Mouse (Mus musculus): ENCODE results near the gene Myo3b. TPM values are rescaled to one million over a fixed set of nuclear protein-coding genes. Genes with fewer than 3 reads are reported as not detected.
"Not testable (repeated sequence)": the region's sequence is repeated elsewhere in the genome, so short reads cannot be mapped to it uniquely, and the experiment has no call there.

The Myo3b gene
- polyA plus RNA-seq (2015; fragmentation: Nextera tagmentation; extraction: Ambion mirVana): 0.69 and 0.78 TPM in 2 replicates

- no peak for ATAC-seq (ENCODE audit: low FRiP score, low TSS enrichment)
- H3K9ac ChIP-seq (replicated peaks; ENCODE audit: low read length): no peak within 1 kb of the TSS
- H3K9me3 ChIP-seq (ENCODE audit: low read length): no peaks in the 10 kb centered on the region
- 36% methylated on average over 7 of the region's 7 CpGs for WGBS
- no peaks in the 10 kb centered on the region for H3K36me3 ChIP-seq (ENCODE audit: insufficient read depth, low read length)
- H3K27me3 ChIP-seq (ENCODE audit: insufficient read depth, low read length): no peaks in the 10 kb centered on the region
- no peaks in the 10 kb centered on the region for H3K4me1 ChIP-seq (ENCODE audit: insufficient read depth, low read length)
- H3K4me2 ChIP-seq (replicated peaks; ENCODE audit: low read depth, low read length): no peak within 1 kb of the TSS
- H3K4me3 ChIP-seq (ENCODE audit: low read length): no peak within 1 kb of the TSS
- H3K27ac ChIP-seq (ENCODE audit: low read length): no peak within 1 kb of the TSS
Measured at GRCm38 (mm10) chr2:70038752-70039151, at the start of gene Myo3b. Gene Myo3b (plus strand): TSS chr2:70039126.

DNA sequence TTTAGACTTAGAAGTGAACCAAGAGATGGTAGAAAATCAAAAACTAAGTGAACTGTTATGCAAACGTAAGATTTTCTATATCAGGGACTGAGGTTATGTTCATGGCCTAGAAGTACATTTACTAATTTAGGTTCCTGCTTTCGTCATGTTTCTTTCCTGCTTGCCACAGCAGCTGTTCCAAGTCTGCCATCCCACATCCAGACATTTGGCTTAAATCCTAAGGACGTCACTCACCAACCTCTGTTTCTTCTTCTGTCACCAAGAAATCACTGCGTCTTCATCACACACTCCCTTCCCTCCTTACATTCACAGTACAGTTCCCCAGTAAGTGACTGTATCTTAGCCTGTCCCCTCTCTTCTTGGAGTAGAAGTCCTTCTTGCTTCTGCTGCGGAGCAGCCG lies 49.7 kb upstream of the Myo3b start:
- Histone ChIP-seq H3K9me3 (ENCODE audit: low read length) (no peaks in the 10 kb centered on the region), H3K36me3 (ENCODE audit: insufficient read depth, low read length) (peaks cover 30% of the 10 kb centered on the region), H3K27me3 (ENCODE audit: insufficient read depth, low read length) (no peaks in the 10 kb centered on the region), H3K4me1 (ENCODE audit: insufficient read depth, low read length) (no peaks in the 10 kb centered on the region), H3K9ac (replicated peaks; ENCODE audit: low read length) (no peak overlapping the region), H3K27ac (ENCODE audit: low read length) (no peak overlapping the region), H3K4me3 (ENCODE audit: low read length) (no peak overlapping the region), H3K4me2 (replicated peaks; ENCODE audit: low read depth, low read length) (no peak overlapping the region)
- ATAC-seq (ENCODE audit: low FRiP score, low TSS enrichment): no peak
- 92% methylated on average over 6 of the region's 6 CpGs for WGBS

GRCm38 (mm10) chr2:69990647-69991046 lies 48.3 kb upstream of the Myo3b start:
- 68% methylated on average over 2 of the region's 2 CpGs for WGBS

DNA sequence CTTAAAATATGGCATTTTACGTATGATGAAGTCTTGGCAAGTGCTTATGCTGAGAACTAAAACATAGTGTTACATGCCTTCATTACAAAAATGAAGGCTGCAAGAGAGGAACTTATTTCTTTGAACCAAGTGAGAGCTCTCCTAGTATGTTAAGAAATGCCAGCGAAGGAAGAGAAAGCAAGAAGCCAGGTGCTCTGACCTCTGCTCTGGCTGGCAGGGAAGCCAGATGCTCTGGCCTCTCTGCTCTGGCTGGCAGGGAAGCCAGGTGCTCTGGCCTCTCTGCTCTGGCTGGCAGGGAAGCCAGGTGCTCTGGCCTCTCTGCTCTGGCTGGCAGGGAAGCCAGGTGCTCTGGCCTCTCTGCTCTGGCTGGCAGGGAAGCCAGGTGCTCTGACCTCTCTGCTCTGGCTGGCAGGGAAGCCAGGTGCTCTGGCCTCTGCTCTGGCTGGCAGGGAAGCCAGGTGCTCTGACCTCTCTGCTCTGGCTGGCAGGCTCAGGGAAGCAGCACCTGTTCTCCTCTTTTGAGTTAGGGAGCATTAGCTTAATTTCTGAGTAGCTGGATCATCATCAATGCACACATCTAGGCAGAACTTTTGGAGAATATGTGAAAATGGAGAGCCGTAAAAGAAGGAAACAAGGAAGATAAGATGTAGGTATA lies 44.7 kb upstream of the Myo3b start:
- H3K36me3 ChIP-seq (ENCODE audit: insufficient read depth, low read length): peaks cover 43% of the 10 kb centered on the region
- not testable (repeated sequence) for H3K27ac ChIP-seq (ENCODE audit: low read length); H3K4me3 ChIP-seq (ENCODE audit: low read length); H3K4me2 ChIP-seq (replicated peaks; ENCODE audit: low read depth, low read length); ATAC-seq (ENCODE audit: low FRiP score, low TSS enrichment); H3K4me1 ChIP-seq (ENCODE audit: insufficient read depth, low read length); H3K9me3 ChIP-seq (ENCODE audit: low read length); H3K27me3 ChIP-seq (ENCODE audit: insufficient read depth, low read length); H3K9ac ChIP-seq (replicated peaks; ENCODE audit: low read length)
- 89% methylated on average over 3 of the region's 3 CpGs for WGBS

More at GRCm38 (mm10) chr2:69990647-69991046, 48.3 kb upstream of the Myo3b start:
- Histone ChIP-seq H3K4me2 (replicated peaks; ENCODE audit: low read depth, low read length) (no peak overlapping the region), H3K27ac (ENCODE audit: low read length) (no peak overlapping the region), H3K9me3 (ENCODE audit: low read length) (no peaks in the 10 kb centered on the region), H3K4me3 (ENCODE audit: low read length) (no peak overlapping the region), H3K27me3 (ENCODE audit: insufficient read depth, low read length) (no peaks in the 10 kb centered on the region), H3K9ac (replicated peaks; ENCODE audit: low read length) (no peak overlapping the region), H3K4me1 (ENCODE audit: insufficient read depth, low read length) (no peaks in the 10 kb centered on the region), H3K36me3 (ENCODE audit: insufficient read depth, low read length) (peaks cover 35% of the 10 kb centered on the region)
- no peak for ATAC-seq (ENCODE audit: low FRiP score, low TSS enrichment)

DNA sequence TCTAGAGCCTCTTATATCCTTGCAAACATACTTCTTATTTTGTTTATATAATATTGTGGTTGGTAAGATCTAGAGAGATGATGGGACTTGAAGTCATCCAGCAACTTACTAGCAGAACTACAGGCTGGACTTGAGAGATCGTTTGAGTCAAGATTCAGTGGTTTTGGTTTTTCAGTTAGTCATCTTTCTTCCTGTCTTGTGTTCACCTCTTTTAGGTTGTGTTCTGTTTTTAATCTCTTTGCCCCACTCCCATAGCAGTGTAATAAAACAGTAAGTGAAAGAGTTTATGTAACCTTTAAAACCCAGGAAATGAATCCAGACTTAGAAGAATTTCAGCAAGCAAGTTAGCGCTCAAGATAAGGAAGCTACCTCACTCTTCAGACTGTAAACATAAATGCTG lies 44.1 kb upstream of the Myo3b start:
- H3K36me3 ChIP-seq (ENCODE audit: insufficient read depth, low read length): peaks cover 38% of the 10 kb centered on the region
- H3K4me1 ChIP-seq (ENCODE audit: insufficient read depth, low read length): no peaks in the 10 kb centered on the region
- no peak overlapping the region for H3K4me3 ChIP-seq (ENCODE audit: low read length)
- no peak overlapping the region for H3K9ac ChIP-seq (replicated peaks; ENCODE audit: low read length)
- H3K27me3 ChIP-seq (ENCODE audit: insufficient read depth, low read length): no peaks in the 10 kb centered on the region
- 73% methylated on average over 2 of the region's 2 CpGs for WGBS
- no peaks in the 10 kb centered on the region for H3K9me3 ChIP-seq (ENCODE audit: low read length)
- H3K4me2 ChIP-seq (replicated peaks; ENCODE audit: low read depth, low read length): no peak overlapping the region
- no peak overlapping the region for H3K27ac ChIP-seq (ENCODE audit: low read length)
- no peak for ATAC-seq (ENCODE audit: low FRiP score, low TSS enrichment)

DNA sequence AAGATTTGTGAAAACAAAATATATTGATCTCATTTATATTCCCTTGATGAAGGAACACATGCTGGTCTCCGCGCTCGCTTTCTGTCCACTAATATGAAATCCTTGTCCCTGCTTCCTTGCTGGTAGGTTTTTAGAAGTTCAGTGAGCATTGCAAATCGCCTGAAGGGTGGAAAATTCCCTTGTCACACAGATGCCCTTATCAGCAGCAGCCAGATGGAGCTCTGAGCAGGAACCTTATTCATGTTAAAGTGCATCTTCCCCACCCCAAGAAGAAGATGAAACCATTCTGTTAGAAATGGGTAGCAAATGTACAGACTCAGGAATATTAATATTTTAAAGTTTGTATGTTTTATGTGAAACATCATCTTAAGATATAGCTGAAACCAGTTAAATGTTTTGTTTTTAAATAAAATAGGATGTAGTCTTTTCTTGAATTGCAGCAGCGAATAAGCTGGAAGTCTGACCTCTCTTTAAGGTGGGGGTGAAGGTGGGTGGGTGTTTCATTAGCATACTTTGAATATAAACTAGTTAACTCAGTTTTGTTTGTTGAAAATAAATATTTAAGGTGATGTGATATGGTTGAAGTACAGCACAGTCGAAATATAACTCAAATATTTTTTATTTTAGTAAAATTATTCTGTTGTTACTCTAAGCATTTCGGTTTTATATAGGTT lies 39.7 kb upstream of the Myo3b start:
- no peak overlapping the region for H3K27ac ChIP-seq (ENCODE audit: low read length)
- no peaks in the 10 kb centered on the region for H3K9me3 ChIP-seq (ENCODE audit: low read length)
- H3K27me3 ChIP-seq (ENCODE audit: insufficient read depth, low read length): no peaks in the 10 kb centered on the region
- H3K36me3 ChIP-seq (ENCODE audit: insufficient read depth, low read length): peaks cover 35% of the 10 kb centered on the region
- WGBS: 94% methylated on average over 7 of the region's 7 CpGs
- no peak overlapping the region for H3K9ac ChIP-seq (replicated peaks; ENCODE audit: low read length)
- H3K4me2 ChIP-seq (replicated peaks; ENCODE audit: low read depth, low read length): no peak overlapping the region
- no peak overlapping the region for H3K4me3 ChIP-seq (ENCODE audit: low read length)
- no peaks in the 10 kb centered on the region for H3K4me1 ChIP-seq (ENCODE audit: insufficient read depth, low read length)
- ATAC-seq (ENCODE audit: low FRiP score, low TSS enrichment): no peak

DNA sequence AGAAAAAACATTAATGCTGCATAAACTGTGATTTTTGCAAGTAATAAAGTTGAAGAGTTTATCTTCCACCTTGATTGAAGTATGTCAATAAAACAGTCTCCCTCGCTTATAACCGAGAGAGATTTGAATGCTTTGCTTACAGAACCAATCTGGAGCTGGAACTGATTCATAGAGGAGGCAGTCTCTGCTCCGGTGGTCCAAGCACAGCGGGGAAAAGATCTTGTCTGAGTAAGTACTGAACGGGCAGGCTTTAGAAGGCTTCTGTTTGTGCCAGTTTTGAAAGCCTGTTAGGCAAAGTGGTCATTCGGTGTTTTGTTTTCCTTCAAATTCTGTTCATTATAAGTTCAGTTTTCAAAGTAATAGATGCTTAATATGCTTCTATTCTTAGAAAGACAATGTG lies 38.6 kb upstream of the Myo3b start:
- H3K4me1 ChIP-seq (ENCODE audit: insufficient read depth, low read length): no peaks in the 10 kb centered on the region
- WGBS: 89% methylated on average over 6 of the region's 6 CpGs
- H3K4me2 ChIP-seq (replicated peaks; ENCODE audit: low read depth, low read length): no peak overlapping the region
- no peak overlapping the region for H3K9ac ChIP-seq (replicated peaks; ENCODE audit: low read length)
- peaks cover 34% of the 10 kb centered on the region for H3K36me3 ChIP-seq (ENCODE audit: insufficient read depth, low read length)
- H3K9me3 ChIP-seq (ENCODE audit: low read length): no peaks in the 10 kb centered on the region
- H3K27me3 ChIP-seq (ENCODE audit: insufficient read depth, low read length): no peaks in the 10 kb centered on the region
- no peak for ATAC-seq (ENCODE audit: low FRiP score, low TSS enrichment)
- no peak overlapping the region for H3K4me3 ChIP-seq (ENCODE audit: low read length)
- H3K27ac ChIP-seq (ENCODE audit: low read length): no peak overlapping the region

- Histone ChIP-seq H3K27ac (ENCODE audit: low read length) (no peak overlapping the region), H3K36me3 (ENCODE audit: insufficient read depth, low read length) (peaks cover 23% of the 10 kb centered on the region), H3K4me1 (ENCODE audit: insufficient read depth, low read length) (no peaks in the 10 kb centered on the region), H3K4me3 (ENCODE audit: low read length) (no peak overlapping the region), H3K9me3 (ENCODE audit: low read length) (no peaks in the 10 kb centered on the region), H3K4me2 (replicated peaks; ENCODE audit: low read depth, low read length) (no peak overlapping the region), H3K27me3 (ENCODE audit: insufficient read depth, low read length) (no peaks in the 10 kb centered on the region), H3K9ac (replicated peaks; ENCODE audit: low read length) (no peak overlapping the region)
- ATAC-seq (ENCODE audit: low FRiP score, low TSS enrichment): no peak
- 85% methylated on average over 2 of the region's 2 CpGs for WGBS
Measured at GRCm38 (mm10) chr2:70006492-70006891, 32.4 kb upstream of the Myo3b start.

GRCm38 (mm10) chr2:70012941-70013340 lies 26.0 kb upstream of the Myo3b start:
- H3K36me3 ChIP-seq (ENCODE audit: insufficient read depth, low read length): peaks cover 27% of the 10 kb centered on the region
- no peak overlapping the region for H3K9ac ChIP-seq (replicated peaks; ENCODE audit: low read length)
- no peak overlapping the region for H3K4me3 ChIP-seq (ENCODE audit: low read length)
- ATAC-seq (ENCODE audit: low FRiP score, low TSS enrichment): no peak
- H3K27ac ChIP-seq (ENCODE audit: low read length): no peak overlapping the region
- no peaks in the 10 kb centered on the region for H3K27me3 ChIP-seq (ENCODE audit: insufficient read depth, low read length)
- WGBS: 91% methylated on average over 8 of the region's 8 CpGs
- H3K4me1 ChIP-seq (ENCODE audit: insufficient read depth, low read length): no peaks in the 10 kb centered on the region
- no peak overlapping the region for H3K4me2 ChIP-seq (replicated peaks; ENCODE audit: low read depth, low read length)
- H3K9me3 ChIP-seq (ENCODE audit: low read length): no peaks in the 10 kb centered on the region

GRCm38 (mm10) chr2:70018236-70018635 lies 20.7 kb upstream of the Myo3b start:
- no peaks in the 10 kb centered on the region for H3K27me3 ChIP-seq (ENCODE audit: insufficient read depth, low read length)
- H3K36me3 ChIP-seq (ENCODE audit: insufficient read depth, low read length): peaks cover 44% of the 10 kb centered on the region
- H3K4me3 ChIP-seq (ENCODE audit: low read length): no peak overlapping the region
- no peak overlapping the region for H3K27ac ChIP-seq (ENCODE audit: low read length)
- no peaks in the 10 kb centered on the region for H3K4me1 ChIP-seq (ENCODE audit: insufficient read depth, low read length)
- no peak overlapping the region for H3K4me2 ChIP-seq (replicated peaks; ENCODE audit: low read depth, low read length)
- 76% methylated on average over 6 of the region's 6 CpGs for WGBS
- no peak for ATAC-seq (ENCODE audit: low FRiP score, low TSS enrichment)
- H3K9me3 ChIP-seq (ENCODE audit: low read length): no peaks in the 10 kb centered on the region
- no peak overlapping the region for H3K9ac ChIP-seq (replicated peaks; ENCODE audit: low read length)
